Mouse (Mus musculus) bone marrow macrophage, adult 2 months (primary cell): Measurements from ENCODE around the gene St3gal3. TPM values are rescaled to one million over a fixed set of nuclear protein-coding genes. Genes with fewer than 3 reads are reported as not detected.
A peak's percentile ranks its signal among the peaks of the same experiment; 100 is the strongest.

Source experiments
- H3K27ac ChIP-seq: 2 replicates; pipeline ENCODE4 v1.5.1; 2012; ENCODE audit warnings: low read depth, low read length; ENCODE audit not compliant: insufficient read depth
- H3K4me1 ChIP-seq: 2 replicates; pipeline ENCODE4 v1.6.1; 2012; ENCODE audit warnings: low read length; ENCODE audit not compliant: control insufficient read depth, insufficient read depth
- H3K4me3 ChIP-seq: 2 replicates; pipeline ENCODE4 v1.5.1; 2012; ENCODE audit warnings: mild to moderate bottlenecking, low read length, moderate library complexity; ENCODE audit not compliant: insufficient read depth
- CTCF ChIP-seq: IDR thresholded peaks from 2 replicates; pipeline ENCODE4 v1.5.1; 2012; ENCODE audit warnings: low read depth, mild to moderate bottlenecking, low read length, moderate library complexity
- POLR2A ChIP-seq: IDR thresholded peaks from 2 replicates; pipeline ENCODE4 v1.6.1; 2012; ENCODE audit warnings: mild to moderate bottlenecking, low read depth, low read length, borderline replicate concordance
- polyA plus RNA-seq: library from polyadenylated mRNA; stranded (reverse); fragments of >200 nt; gene quantifications from 2 replicates; pipeline ENCODE4 v1.2.4, GENCODE M21; 2012; ENCODE audit not compliant: missing spikeins, insufficient read depth, insufficient read length

Gene St3gal3
- polyA plus RNA-seq, 1 experiment, result 18.6 TPM

GRCm38 (mm10) chr4:118092784-118093457 is 41.8 kb downstream of the St3gal3 start:
- H3K4me3 ChIP-seq, result no peak overlapping the region
- H3K27ac ChIP-seq, result no peak overlapping the region

DNA sequence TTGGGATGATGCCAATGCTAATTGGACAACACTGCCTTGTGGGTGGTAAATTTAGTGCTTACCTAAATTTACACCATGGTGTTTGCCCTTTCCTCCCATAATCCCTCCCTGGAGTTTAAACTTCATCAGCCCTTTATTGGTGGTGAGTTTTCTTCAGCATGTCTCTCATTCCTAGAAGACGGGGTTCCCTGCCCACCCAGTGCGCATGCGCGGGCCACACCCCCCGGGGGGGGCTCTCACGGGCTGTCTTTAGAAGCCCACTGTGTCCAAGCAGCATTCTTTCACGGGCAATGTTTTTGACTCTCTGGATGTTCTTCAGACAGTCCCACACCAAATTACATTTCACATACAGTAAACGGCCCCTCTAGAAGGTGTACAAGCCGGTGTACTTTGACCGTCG is 44.3 kb downstream of the St3gal3 start:
- Histone ChIP-seq H3K4me1 (no peaks in the 10 kb centered on the region), H3K27ac (no peak overlapping the region), H3K4me3 (no peak overlapping the region)
- TF ChIP-seq CTCF (no peak), POLR2A (no peak)

More at GRCm38 (mm10) chr4:118092784-118093457, 41.8 kb downstream of the St3gal3 start:
- no peaks in the 10 kb centered on the region for H3K4me1 ChIP-seq
- TF ChIP-seq POLR2A, result no peak
- no peak for TF ChIP-seq CTCF

GRCm38 (mm10) chr4:118089939-118090338 is 44.8 kb downstream of the St3gal3 start:
- TF ChIP-seq CTCF (peak; percentile 84), POLR2A (no peak)
- no peaks in the 10 kb centered on the region for H3K4me1 ChIP-seq
- no peak overlapping the region for H3K27ac ChIP-seq
- no peak overlapping the region for H3K4me3 ChIP-seq

GRCm38 (mm10) chr4:118088771-118089170 is 45.9 kb downstream of the St3gal3 start:
- no peaks in the 10 kb centered on the region for H3K4me1 ChIP-seq
- H3K4me3 ChIP-seq, result no peak overlapping the region
- no peak overlapping the region for H3K27ac ChIP-seq
- TF ChIP-seq POLR2A (no peak), CTCF (no peak)

GRCm38 (mm10) chr4:118085025-118085424 is 49.7 kb downstream of the St3gal3 start:
- H3K27ac ChIP-seq, result no peak overlapping the region
- no peak overlapping the region for H3K4me3 ChIP-seq
- no peak for TF ChIP-seq POLR2A
- no peak for TF ChIP-seq CTCF
- H3K4me1 ChIP-seq, result 0 out of 2 replicates have a peak, but pooled peaks cover 2% of the 10 kb centered on the region

GRCm38 (mm10) chr4:118083217-118083951 is 51.3 kb downstream of the St3gal3 start:
- TF ChIP-seq POLR2A, result no peak
- TF ChIP-seq CTCF, result peak; percentile 93
- H3K4me3 ChIP-seq, result no peak overlapping the region

DNA sequence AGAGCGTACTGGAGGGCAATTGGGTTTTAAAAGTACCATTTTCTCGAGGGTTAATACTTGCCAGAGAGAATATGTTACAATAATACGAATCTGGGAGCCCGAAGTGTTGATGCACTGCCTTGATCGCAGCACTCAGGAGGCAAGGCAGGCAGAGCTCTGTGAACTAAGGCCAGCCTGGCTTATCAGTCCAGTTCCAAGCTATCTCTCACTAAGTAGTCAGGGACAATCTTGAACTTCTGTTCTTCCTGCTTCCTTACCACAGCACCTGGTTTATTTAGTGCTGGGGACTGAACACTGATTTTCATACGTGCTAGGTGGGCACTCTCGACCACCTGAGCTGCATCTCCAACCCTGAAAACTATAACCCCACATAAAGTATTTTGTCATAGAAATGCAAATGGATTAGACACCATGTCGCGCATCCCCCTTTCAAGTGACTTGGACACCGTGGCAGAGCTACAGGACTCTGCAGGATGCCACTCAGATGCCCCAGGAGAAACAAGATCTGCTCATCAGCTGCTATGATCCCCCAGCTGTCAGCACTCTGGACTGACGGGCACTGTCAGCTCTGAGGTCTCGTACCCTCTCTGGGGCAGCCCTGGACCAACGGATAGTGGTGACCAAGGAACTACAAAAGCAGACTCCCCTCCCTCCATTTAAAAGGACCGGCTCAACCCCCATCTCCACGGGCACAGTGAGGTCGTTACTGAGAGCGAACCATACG is 52.9 kb downstream of the St3gal3 start:
- no peak overlapping the region for H3K27ac ChIP-seq
- no peak for TF ChIP-seq CTCF
- TF ChIP-seq POLR2A, result no peak
- 0 out of 2 replicates have a peak, but pooled peaks cover 2% of the 10 kb centered on the region for H3K4me1 ChIP-seq
- no peak overlapping the region for H3K4me3 ChIP-seq

More at GRCm38 (mm10) chr4:118083217-118083951, 51.3 kb downstream of the St3gal3 start:
- H3K4me1 ChIP-seq, result 0 out of 2 replicates have a peak, but pooled peaks cover 2% of the 10 kb centered on the region
- H3K27ac ChIP-seq, result no peak overlapping the region

- H3K4me3 ChIP-seq, result no peak overlapping the region
- no peak overlapping the region for H3K27ac ChIP-seq
- 0 out of 2 replicates have a peak, but pooled peaks cover 2% of the 10 kb centered on the region for H3K4me1 ChIP-seq
- TF ChIP-seq CTCF, result no peak
- no peak for TF ChIP-seq POLR2A
Measured at GRCm38 (mm10) chr4:118080481-118080880, 54.2 kb downstream of the St3gal3 start.

GRCm38 (mm10) chr4:118079195-118079594 is 55.5 kb downstream of the St3gal3 start:
- no peak overlapping the region for H3K4me3 ChIP-seq
- H3K27ac ChIP-seq, result no peak overlapping the region
- TF ChIP-seq CTCF, result no peak
- TF ChIP-seq POLR2A, result no peak
- H3K4me1 ChIP-seq, result 0 out of 2 replicates have a peak, but pooled peaks cover 2% of the 10 kb centered on the region
